Mouse (Mus musculus) embryonic facial prominence, embryonic 14.5 days (tissue): Measurements from ENCODE around the gene Sult2b1. TPM values are rescaled to one million over a fixed set of nuclear protein-coding genes. Genes with fewer than 3 reads are reported as not detected.

Experiments
- ATAC-seq: fragments of 200-750 bp; cut with Nextera tagmentation; 2 replicates; pipeline ENCODE4 v1.8.0; 2017; ENCODE audit warnings: low read depth, moderate number of reproducible peaks, moderate TSS enrichment
- DNase-seq: peaks from one replicate; pipeline ENCODE4 v3.0.0-alpha.2; 2015; ENCODE audit warnings: low spot score
- H3K27ac ChIP-seq: fragments of 300-500 bp; sonication (generic); replicated peaks from 2 replicates; pipeline ENCODE4 v1.5.1; 2014; ENCODE audit warnings: low read depth, mild to moderate bottlenecking, low read length, moderate library complexity
- H3K27me3 ChIP-seq: fragments of 300-500 bp; sonication (generic); replicated peaks from 2 replicates; pipeline ENCODE4 v1.6.1; 2014; ENCODE audit warnings: low read length; ENCODE audit not compliant: control insufficient read depth, insufficient read depth
- H3K36me3 ChIP-seq: fragments of 300-500 bp; sonication (generic); 2 replicates; pipeline ENCODE4 v1.6.1; 2014; ENCODE audit warnings: low read length, mixed read lengths; ENCODE audit not compliant: control insufficient read depth, insufficient read depth
- H3K4me1 ChIP-seq: fragments of 300-500 bp; sonication (generic); 2 replicates; pipeline ENCODE4 v1.6.1; 2014; ENCODE audit warnings: antibody characterized with exemption, low read length; ENCODE audit not compliant: control insufficient read depth, insufficient read depth
- H3K4me2 ChIP-seq: fragments of 300-500 bp; sonication (generic); 2 replicates; pipeline ENCODE4 v1.6.1; 2014; ENCODE audit warnings: low read depth, mild to moderate bottlenecking, low read length, moderate library complexity, mixed read lengths
- H3K4me3 ChIP-seq: fragments of 300-500 bp; sonication (generic); 2 replicates; pipeline ENCODE4 v1.5.1; 2014; ENCODE audit warnings: low read depth, mild to moderate bottlenecking, low read length
- H3K9ac ChIP-seq: fragments of 300-500 bp; sonication (generic); 2 replicates; pipeline ENCODE4 v1.6.1; 2014; ENCODE audit warnings: low read depth, mild to moderate bottlenecking, low read length, moderate library complexity, mixed read lengths
- H3K9me3 ChIP-seq: fragments of 300-500 bp; sonication (generic); 2 replicates; pipeline ENCODE4 v1.6.1; 2016; ENCODE audit warnings: low read length; ENCODE audit not compliant: control insufficient read depth
- WGBS: fragments of 180-500 bp; shearing (Covaris S2); extraction: QIAGEN DNeasy Blood & Tissue Kit; methylation state at CpG from one replicate; pipeline ENCODE4 v1.1.7; 2014; 5-methylcytosine and 5-hydroxymethylcytosine counted together
- polyA plus RNA-seq: library from polyadenylated mRNA; unstranded; fragments of >200 nt; fragmentation: Nextera tagmentation; extraction: Ambion mirVana; gene quantifications from 2 replicates; pipeline ENCODE4 v1.2.1, GENCODE M21; 2014

Sult2b1 gene
- polyA plus RNA-seq, 1 experiment from 2014 or later: 16.3 TPM

- DNase-seq (no peak), ATAC-seq (0 out of 2 replicates have a peak, but pooled peaks have one; percentile 3)
- Histone ChIP-seq H3K9ac (peak overlapping the region; percentile 66), H3K27me3 (peaks cover 29% of the 10 kb centered on the region), H3K4me2 (peak overlapping the region; percentile 82), H3K4me1 (peaks cover 9% of the 10 kb centered on the region; the same call in 1 of the 2 replicates), H3K4me3 (peak overlapping the region; percentile 49), H3K36me3 (peaks cover 26% of the 10 kb centered on the region; the same call in 1 of the 2 replicates), H3K27ac (no peak overlapping the region), H3K9me3 (no peaks in the 10 kb centered on the region)
- 3% methylated on average over 30 of the region's 60 CpGs for WGBS
Observed at GRCm38 (mm10) chr7:45797661-45798510, 13.4 kb upstream of the Sult2b1 start.

GRCm38 (mm10) chr7:45796950-45797349, 12.5 kb upstream of the Sult2b1 start:
- Histone ChIP-seq H3K4me3 (no peak overlapping the region), H3K9ac (no peak overlapping the region), H3K27me3 (peaks cover 29% of the 10 kb centered on the region), H3K27ac (no peak overlapping the region), H3K4me1 (peaks cover 9% of the 10 kb centered on the region; the same call in 1 of the 2 replicates), H3K36me3 (peaks cover 35% of the 10 kb centered on the region; the same call in 1 of the 2 replicates), H3K9me3 (no peaks in the 10 kb centered on the region), H3K4me2 (no peak overlapping the region)
- no peak for ATAC-seq
- 42% methylated on average over 6 of the region's 6 CpGs for WGBS
- DNase-seq: no peak

- ATAC-seq: no peak
- Histone ChIP-seq H3K9me3 (no peaks in the 10 kb centered on the region), H3K4me2 (no peak overlapping the region), H3K27ac (no peak overlapping the region), H3K9ac (no peak overlapping the region), H3K4me1 (peaks cover 9% of the 10 kb centered on the region), H3K4me3 (no peak overlapping the region), H3K36me3 (peaks cover 54% of the 10 kb centered on the region), H3K27me3 (peaks cover 26% of the 10 kb centered on the region)
- 92% methylated on average over 26 of the region's 29 CpGs for WGBS
- no peak for DNase-seq
Observed at GRCm38 (mm10) chr7:45794971-45795370, 10.5 kb upstream of the Sult2b1 start.

- Histone ChIP-seq H3K36me3 (peaks cover 63% of the 10 kb centered on the region), H3K27me3 (peaks cover 24% of the 10 kb centered on the region), H3K4me3 (no peak overlapping the region), H3K27ac (no peak overlapping the region), H3K9ac (no peak overlapping the region), H3K4me1 (peaks cover 9% of the 10 kb centered on the region), H3K9me3 (no peaks in the 10 kb centered on the region), H3K4me2 (no peak overlapping the region)
- no peak for DNase-seq
- no peak for ATAC-seq
- WGBS: 87% methylated on average over 34 of the region's 44 CpGs
Observed at GRCm38 (mm10) chr7:45793969-45794585, 9.6 kb upstream of the Sult2b1 start.

GRCm38 (mm10) chr7:45793240-45793639, 8.8 kb upstream of the Sult2b1 start:
- H3K27ac ChIP-seq: no peak overlapping the region
- H3K4me1 ChIP-seq: peaks cover 4% of the 10 kb centered on the region; the same call in 1 of the 2 replicates
- peaks cover 67% of the 10 kb centered on the region for H3K36me3 ChIP-seq
- DNase-seq: no peak
- H3K4me2 ChIP-seq: no peak overlapping the region
- peaks cover 16% of the 10 kb centered on the region for H3K27me3 ChIP-seq
- no peak for ATAC-seq
- 80% methylated on average over 22 of the region's 24 CpGs for WGBS
- H3K9ac ChIP-seq: no peak overlapping the region
- no peak overlapping the region for H3K4me3 ChIP-seq
- H3K9me3 ChIP-seq: no peaks in the 10 kb centered on the region

GRCm38 (mm10) chr7:45791756-45792490, 7.5 kb upstream of the Sult2b1 start:
- Histone ChIP-seq H3K4me1 (peaks cover under 1% of the 10 kb centered on the region; the same call in 1 of the 2 replicates), H3K9ac (no peak overlapping the region), H3K27me3 (peaks cover 3% of the 10 kb centered on the region; the same call in 1 of the 2 replicates), H3K4me3 (no peak overlapping the region), H3K4me2 (no peak overlapping the region), H3K36me3 (peaks cover 67% of the 10 kb centered on the region), H3K27ac (no peak overlapping the region), H3K9me3 (no peaks in the 10 kb centered on the region)
- 86% methylated on average over 17 of the region's 17 CpGs for WGBS
- no peak for DNase-seq
- ATAC-seq: no peak

DNA sequence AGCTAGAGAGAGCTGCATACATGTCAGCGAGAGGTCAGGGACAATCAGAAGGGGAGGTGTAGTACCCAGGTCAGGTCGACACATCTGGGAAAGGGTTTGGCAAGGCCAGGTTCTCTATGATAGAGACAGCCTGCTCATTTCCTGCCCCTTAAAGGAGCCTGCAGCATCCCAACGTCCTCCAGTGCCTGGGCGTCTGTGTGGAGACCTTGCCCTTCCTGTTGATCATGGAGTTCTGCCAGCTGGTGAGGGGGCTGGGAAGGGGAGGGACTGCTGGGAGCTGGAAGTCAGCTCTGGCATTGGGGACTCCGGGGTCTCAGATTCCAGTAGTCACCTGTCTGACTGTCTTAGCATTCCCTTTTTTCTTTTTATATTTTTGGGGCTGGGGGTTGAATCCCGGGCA, 6.3 kb upstream of the Sult2b1 start:
- Histone ChIP-seq H3K4me1 (peaks cover 6% of the 10 kb centered on the region), H3K27me3 (no peaks in the 10 kb centered on the region), H3K4me3 (no peak overlapping the region), H3K4me2 (no peak overlapping the region), H3K27ac (no peak overlapping the region), H3K9ac (0 out of 2 replicates have a peak overlapping the region, but pooled peaks have one; percentile 2), H3K36me3 (peaks cover 67% of the 10 kb centered on the region), H3K9me3 (no peaks in the 10 kb centered on the region)
- DNase-seq (no peak), ATAC-seq (no peak)
- 67% methylated on average over 6 of the region's 6 CpGs for WGBS

GRCm38 (mm10) chr7:45787642-45788041, 3.2 kb upstream of the Sult2b1 start:
- DNase-seq (no peak), ATAC-seq (no peak)
- H3K9me3 ChIP-seq: no peaks in the 10 kb centered on the region
- H3K27me3 ChIP-seq: no peaks in the 10 kb centered on the region
- no peak overlapping the region for H3K9ac ChIP-seq
- no peak overlapping the region for H3K27ac ChIP-seq
- H3K36me3 ChIP-seq: peaks cover 38% of the 10 kb centered on the region
- H3K4me3 ChIP-seq: no peak overlapping the region
- WGBS: 87% methylated on average over 22 of the region's 22 CpGs
- peak overlapping the region; percentile 90; the same call in 1 of the 2 replicates for H3K4me2 ChIP-seq
- H3K4me1 ChIP-seq: peaks cover 19% of the 10 kb centered on the region
